In genomic region chr6:93874376-93874775, GRCm38 (mm10) we compare ENCODE assay signal across 15 mouse cellular contexts.
"Had no signal": no experiment of that assay in that cellular context is flagged by ENCODE, and none has a peak within 500 bp of the region (broad histone marks: within the 10 kb centered on the region; RNA-seq: fewer than 3 reads in every experiment).

No protein-coding gene starts in this region.

- H3K27ac ChIP-seq: layer of hippocampus, adult 2 months; limb, embryonic 10.5 days; liver, embryonic 15.5 days; midbrain, embryonic 10.5 days; stomach, postnatal 0 days had no signal

- H3K4me1 ChIP-seq: liver, embryonic 15.5 days had no signal

- H3K36me3 ChIP-seq: limb, embryonic 10.5 days; liver, embryonic 15.5 days; midbrain, embryonic 15.5 days had no signal

- H3K9me3 ChIP-seq: limb, embryonic 10.5 days; liver, embryonic 15.5 days; midbrain, embryonic 10.5 days; midbrain, embryonic 15.5 days had no signal

- H3K9ac ChIP-seq: liver, embryonic 15.5 days; midbrain, embryonic 15.5 days had no signal

- ATAC-seq: lung, postnatal 0 days had no signal

- H3K4me2 ChIP-seq: liver, embryonic 11.5 days; liver, embryonic 15.5 days; midbrain, embryonic 15.5 days had no signal

- H3K27me3 ChIP-seq: liver, embryonic 15.5 days; midbrain, embryonic 15.5 days had no signal

- DNase-seq: kidney, adult 9 months; kidney, postnatal 10 days; kidney, postnatal 4 days; lung, adult 2 months; lung, postnatal 36 days; thymus, adult 18-20 months; thymus, postnatal 14 days had no signal

- H3K4me3 ChIP-seq: layer of hippocampus, adult 2 months; limb, embryonic 10.5 days; liver, embryonic 15.5 days; midbrain, embryonic 10.5 days; midbrain, embryonic 15.5 days had no signal
